Mouse (Mus musculus) brain, embryonic 14.5 days (tissue): Measurements from ENCODE around the gene Pgpep1.

Experiments used
- CTCF ChIP-seq: fragments of 200-500 bp; IDR thresholded peaks from 2 replicates; pipeline ENCODE4 v1.5.1; 2012; ENCODE audit warnings: inconsistent platforms, mild to moderate bottlenecking, moderate library complexity, borderline replicate concordance; ENCODE audit not compliant: insufficient read depth, insufficient read length; ENCODE audit errors: extremely low read depth
- POLR2A ChIP-seq: fragments of 200-500 bp; IDR thresholded peaks from 2 replicates; pipeline ENCODE4 v1.6.1; 2012; ENCODE audit warnings: mild to moderate bottlenecking, inconsistent platforms, borderline replicate concordance; ENCODE audit not compliant: poor library complexity, insufficient read depth, insufficient read length, severe bottlenecking; ENCODE audit errors: extremely low read depth

DNA sequence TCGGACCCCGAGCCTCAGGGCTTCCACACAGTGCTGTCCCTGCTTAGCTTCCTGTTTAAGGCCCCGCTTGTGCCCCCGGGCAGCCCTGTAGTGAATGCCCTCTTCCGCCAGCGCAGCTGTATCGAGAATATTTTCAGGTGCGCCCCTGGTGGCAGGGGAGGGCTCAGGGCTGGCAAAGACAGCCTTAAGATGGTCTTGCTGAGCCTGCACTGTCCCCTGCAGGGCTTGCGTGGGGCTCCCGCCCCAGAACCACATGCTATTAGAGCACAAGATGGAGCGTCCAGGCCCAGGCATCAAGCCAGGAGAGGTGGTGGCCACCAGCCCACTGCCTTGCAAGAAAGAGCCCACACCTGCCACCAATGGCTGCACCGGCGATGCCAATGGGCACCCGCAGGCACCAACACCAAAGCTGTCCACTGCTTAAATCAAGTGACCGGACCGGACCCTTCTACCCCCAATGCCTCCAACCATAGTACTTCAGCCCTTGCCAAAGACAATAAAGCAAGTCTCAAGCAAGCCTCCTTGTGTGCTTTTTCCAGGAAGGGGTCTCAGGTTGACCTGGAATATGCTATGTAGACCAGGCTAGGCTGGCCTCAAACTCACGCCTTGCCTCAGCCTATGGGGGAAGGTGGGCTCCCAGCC lies 63.3 kb downstream of the Pgpep1 start:
- TF ChIP-seq CTCF (peak; percentile 22; the same call in 1 of the 2 replicates), POLR2A (no peak)
